Mouse (Mus musculus) cerebellum, adult 9-11 months (tissue): ENCODE results near the gene Lgmn.

Source experiments
- DNase-seq: peaks from one replicate; pipeline ENCODE4 v3.0.0; 2022

Gene Lgmn

GRCm38 (mm10) chr12:102439632-102440023 lies at the start of gene Lgmn:
Gene Lgmn (minus strand): TSS chr12:102439813.
- DNase-seq, result peak; percentile 99

DNA sequence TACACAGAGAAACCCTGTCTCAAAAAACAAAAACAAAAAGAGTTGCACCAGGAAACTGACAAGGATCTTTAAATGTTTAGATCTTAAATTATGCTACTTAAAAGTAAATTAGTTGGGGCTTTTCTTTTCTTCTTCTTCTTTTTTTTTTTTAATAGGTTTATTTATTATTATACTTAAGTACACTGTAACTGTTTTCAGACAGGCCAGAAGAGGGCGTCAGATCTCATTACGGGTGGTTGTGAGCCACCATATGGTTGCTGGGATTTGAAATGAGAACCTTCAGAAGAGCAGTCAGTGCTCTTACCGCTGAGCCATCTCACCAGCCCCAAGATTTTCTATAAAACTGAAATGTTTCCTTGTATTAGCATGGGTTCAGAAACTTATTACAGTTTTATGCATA lies 45.3 kb upstream of the Lgmn start:
- DNase-seq, result no peak

DNA sequence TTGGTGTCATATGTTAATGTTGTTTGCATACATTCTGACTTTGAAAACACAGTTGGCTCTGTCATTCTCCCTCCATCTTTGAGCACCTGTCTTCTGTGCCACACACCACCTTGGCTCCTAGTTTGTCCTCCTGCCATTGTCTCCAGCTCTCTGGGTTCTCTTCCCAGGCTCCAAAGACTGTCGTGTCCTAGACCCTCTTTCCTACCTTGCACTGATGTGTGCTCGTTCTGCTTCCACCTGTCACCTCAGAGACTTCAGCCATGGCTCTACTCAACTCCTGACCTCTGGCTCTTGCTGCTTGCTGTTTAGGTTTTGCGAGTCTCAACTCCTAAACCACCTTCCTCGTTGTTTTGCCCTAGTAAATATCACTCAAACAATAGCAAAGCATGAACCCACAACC lies 40.9 kb upstream of the Lgmn start:
- no peak for DNase-seq

DNA sequence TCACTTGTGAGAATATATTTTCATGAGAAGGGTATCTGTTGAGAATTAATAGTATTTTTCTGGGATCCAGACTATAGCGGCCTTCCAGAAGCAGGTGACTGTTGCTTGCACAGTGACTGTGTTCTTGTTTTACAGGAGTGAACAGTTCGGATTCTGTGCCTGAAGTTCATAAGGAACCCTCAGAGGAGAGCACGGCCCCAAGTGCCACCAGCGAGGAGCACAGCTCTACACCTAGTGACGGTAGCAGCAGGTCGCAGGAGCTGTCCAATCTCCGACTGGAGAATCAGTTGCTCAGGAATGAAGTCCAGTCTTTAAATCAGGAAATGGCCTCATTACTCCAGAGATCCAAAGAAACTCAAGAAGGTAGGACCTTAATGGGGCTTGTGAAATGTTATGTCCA lies 34.8 kb upstream of the Lgmn start:
- DNase-seq, result no peak

GRCm38 (mm10) chr12:102468894-102469764 lies 29.5 kb upstream of the Lgmn start, which contains the start of gene Golga5:
Gene Golga5 (plus strand): TSS chr12:102469135.
- DNase-seq, result peak; percentile 98

DNA sequence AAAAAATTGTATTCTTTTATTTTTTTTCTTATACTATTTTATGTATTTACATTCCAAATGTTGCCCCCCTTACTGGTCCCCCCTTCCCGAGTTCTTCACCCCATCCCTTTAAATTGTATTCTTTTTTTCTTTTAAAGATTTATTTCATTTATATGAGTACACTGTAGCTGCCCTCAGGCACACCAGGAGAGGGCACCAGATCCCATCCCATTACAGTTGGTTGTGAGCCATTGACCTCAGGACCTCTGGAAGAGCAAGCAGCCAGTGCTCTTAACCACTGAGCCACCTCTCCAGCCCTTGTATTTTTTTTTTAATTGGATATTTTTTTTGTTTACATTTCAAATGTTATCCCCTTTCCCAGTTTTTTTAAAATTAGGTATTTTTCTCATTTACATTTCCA lies 28.5 kb upstream of the Lgmn start:
- DNase-seq, result peak; percentile 38

DNA sequence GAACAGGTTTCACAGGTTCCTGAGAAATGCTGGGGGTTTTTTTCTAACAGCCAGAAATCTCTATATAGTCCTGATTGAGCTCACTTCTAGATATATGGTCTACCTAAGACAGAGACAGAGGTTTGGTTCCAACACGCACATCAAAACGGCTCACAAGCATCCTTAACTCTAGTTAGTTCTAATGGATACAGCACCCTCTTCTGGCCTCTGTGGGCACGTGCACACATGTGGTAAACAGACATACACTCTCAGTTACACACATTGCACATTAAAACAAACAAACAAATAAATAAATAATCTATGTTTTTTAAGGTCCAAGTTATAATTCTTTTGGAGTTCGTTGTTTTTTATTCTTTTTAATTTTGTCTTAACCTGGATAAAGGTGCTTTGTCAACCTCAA lies 25.0 kb upstream of the Lgmn start:
- DNase-seq, result no peak

- DNase-seq, result no peak
Observed at GRCm38 (mm10) chr12:102461177-102461576, 21.6 kb upstream of the Lgmn start.

DNA sequence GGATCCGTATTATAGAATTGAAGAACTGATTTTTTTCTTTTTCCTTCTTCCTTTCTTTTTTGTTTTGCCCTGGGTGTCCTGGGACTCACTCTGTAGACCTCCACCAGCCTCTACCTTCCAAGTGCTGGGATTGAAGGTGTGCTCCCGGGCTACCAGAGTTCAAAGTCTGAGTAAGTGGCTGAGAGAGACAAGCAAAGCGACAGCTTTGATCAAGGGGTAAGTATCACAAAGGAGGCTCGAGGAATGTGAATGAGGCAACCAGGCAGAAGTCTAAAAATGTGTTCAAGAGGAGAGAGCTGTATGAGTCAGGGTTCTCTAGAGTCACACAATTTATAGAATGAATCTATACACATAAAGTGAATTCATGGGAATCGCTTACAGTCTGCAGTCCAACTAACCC lies 20.4 kb upstream of the Lgmn start:
- no peak for DNase-seq

GRCm38 (mm10) chr12:102456467-102457193 lies 17.0 kb upstream of the Lgmn start:
- DNase-seq, result no peak

GRCm38 (mm10) chr12:102453581-102453980 lies 14.0 kb upstream of the Lgmn start:
- no peak for DNase-seq

- no peak for DNase-seq
Observed at GRCm38 (mm10) chr12:102451126-102451851, 11.7 kb upstream of the Lgmn start.

GRCm38 (mm10) chr12:102450437-102450836 lies 10.8 kb upstream of the Lgmn start:
- DNase-seq, result no peak

DNA sequence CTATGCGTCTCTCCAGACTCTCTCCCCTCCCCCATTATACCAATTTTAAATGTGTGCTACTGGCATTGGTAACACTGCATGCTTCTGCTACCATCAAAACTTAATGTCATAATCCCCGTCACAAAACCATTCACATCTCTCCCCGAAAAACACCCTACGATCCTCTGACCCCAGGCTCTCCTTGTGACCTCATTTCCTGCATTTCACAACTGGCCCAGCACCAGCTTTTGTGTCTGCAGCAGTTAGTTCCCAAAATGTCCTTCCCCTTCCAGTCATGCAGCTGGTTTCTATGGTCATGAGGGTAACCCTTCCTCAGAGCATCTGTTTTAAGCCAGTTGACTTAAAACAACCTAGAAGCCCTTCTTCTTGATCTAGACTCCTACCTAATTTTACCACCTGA lies 5.8 kb upstream of the Lgmn start:
- DNase-seq, result no peak

DNA sequence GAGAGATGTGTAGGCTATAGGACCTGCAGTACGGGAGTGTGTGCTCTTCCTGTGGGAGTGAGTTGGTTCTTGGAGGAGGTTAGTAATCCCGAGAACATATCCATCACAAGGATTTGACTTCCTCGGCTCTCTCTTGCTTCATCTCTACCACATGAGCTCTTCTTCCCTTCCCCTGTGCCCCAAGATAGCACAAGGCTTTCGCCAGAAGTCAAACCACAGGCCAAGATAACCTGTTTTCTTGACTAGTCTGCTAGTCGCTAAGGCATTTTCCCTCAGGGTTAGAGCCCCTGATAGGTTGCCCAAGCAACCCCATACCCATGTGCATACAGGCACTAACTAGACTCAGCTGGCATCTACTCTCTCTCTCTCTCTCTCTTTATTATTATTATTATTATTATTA lies 4.1 kb upstream of the Lgmn start:
- DNase-seq, result no peak

- no peak for DNase-seq
Observed at GRCm38 (mm10) chr12:102442639-102443038, 3.0 kb upstream of the Lgmn start.

DNA sequence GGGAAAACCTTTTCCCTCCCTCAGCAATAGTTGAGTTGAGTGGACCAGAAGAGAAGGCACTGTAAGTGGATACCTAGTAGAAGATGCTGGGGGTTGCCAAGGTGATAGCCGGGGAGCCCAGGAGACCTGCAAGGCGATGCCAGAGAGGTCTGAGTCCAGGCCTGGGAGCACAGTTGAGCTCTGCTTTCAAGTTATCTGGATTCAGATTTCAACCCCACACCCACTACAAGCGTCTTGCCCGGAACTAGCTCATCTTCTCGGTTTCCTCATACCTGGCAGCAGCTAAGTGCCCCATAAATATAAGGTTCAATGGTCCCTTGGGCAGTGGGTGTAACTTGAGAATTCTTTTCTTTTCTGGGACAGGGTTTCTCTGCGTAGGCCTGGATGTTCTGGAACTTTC lies 1.5 kb upstream of the Lgmn start:
- DNase-seq, result no peak

GRCm38 (mm10) chr12:102440551-102440950 lies 938 bp upstream of the Lgmn start:
- no peak for DNase-seq

- no peak for DNase-seq
Observed at GRCm38 (mm10) chr12:102438983-102439631, 506 bp downstream of the Lgmn start.

DNA sequence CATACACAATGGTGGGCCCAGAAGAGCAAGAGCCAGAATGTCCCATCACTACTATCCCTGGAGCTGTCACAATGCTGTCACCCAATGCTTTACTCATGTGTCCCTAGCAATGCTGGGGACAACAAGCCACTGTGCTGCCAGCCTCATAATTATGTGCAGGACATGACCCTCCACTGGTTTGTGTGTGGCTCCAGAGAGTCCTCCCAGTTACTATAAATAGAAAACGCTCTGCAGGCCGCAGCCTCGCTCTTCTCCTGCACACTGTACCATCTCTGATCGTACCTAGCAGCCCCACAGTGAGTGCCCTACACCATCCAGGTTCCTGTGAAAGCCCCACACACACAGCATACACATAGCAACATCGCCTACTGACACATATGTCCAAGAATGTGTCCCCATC lies 1.7 kb downstream of the Lgmn start:
- no peak for DNase-seq

DNA sequence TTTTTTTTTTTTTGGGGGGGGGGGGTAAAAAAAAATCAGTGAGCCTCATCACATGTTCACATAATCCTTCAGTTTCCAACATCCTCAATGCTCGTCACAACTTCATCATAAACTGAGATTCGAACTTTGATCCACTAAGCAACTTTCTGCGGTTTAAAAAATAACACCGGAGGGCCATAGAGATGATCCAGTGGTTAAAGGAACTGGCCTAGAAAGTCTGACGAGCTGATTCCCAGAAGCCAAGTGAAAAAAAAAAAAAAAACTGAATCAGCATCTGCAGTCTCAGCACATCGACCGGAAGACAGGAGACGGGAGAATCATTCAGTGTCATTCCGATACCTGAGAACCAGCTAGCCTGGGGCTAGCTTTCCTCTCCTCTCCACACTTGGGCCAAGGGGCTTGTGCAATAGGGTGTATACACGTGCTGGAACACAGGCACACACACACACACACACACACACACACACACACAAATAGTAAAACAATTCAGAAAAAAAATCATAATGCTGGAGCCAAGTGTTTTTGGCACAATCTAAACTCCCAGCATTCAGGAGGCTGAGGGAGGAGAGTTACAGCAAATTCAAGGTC lies 2.6 kb downstream of the Lgmn start:
- DNase-seq, result no peak

DNA sequence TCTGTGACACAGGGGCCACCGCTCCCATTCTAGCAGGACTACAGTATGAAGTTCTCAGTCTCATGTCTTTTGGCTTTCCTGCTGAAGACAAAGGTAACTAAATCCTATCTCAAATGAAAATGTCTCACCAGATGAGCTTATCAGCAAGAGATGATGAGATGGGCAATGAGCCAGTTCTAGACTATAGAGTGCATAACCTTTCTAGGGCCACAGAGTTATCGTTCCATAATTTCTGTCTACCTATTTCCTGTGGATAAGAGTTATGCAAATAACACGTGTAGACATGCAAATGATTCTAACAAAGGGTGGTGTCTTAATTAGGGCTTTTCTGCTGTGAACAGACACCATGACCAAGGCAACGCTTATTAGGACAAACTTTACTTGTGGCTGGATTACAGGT lies 5.5 kb downstream of the Lgmn start:
- DNase-seq, result no peak

GRCm38 (mm10) chr12:102432238-102432637 lies 7.4 kb downstream of the Lgmn start:
- no peak for DNase-seq
